Mouse (Mus musculus): ENCODE measurements at regions not wholly inside any gene's neighbourhood (a gene's known extent, or its start where the extent isn't known, plus 50 kb on each side); places are given as distances from the start of the nearest gene placed in this dataset.

- Histone ChIP-seq H3K4me2 (replicated peaks; ENCODE audit: low read depth, low read length) (no peak overlapping the region), H3K9me3 (ENCODE audit: low read length) (no peaks in the 10 kb centered on the region), H3K36me3 (ENCODE audit: insufficient read depth, low read length) (no peaks in the 10 kb centered on the region), H3K27ac (ENCODE audit: low read length) (peak overlapping the region; percentile 59), H3K4me3 (ENCODE audit: low read length) (no peak overlapping the region), H3K27me3 (ENCODE audit: insufficient read depth, low read length) (no peaks in the 10 kb centered on the region), H3K4me1 (ENCODE audit: insufficient read depth, low read length) (peaks cover 25% of the 10 kb centered on the region), H3K9ac (replicated peaks; ENCODE audit: low read length) (no peak overlapping the region)
- 73% methylated on average over 4 of the region's 4 CpGs for WGBS
- 0 out of 2 replicates have a peak, but pooled peaks have one; percentile 66 for ATAC-seq (ENCODE audit: low FRiP score, low TSS enrichment)
Observed at GRCm38 (mm10) chr5:149354448-149355115, 57.0 kb upstream of the Medag start.

DNA sequence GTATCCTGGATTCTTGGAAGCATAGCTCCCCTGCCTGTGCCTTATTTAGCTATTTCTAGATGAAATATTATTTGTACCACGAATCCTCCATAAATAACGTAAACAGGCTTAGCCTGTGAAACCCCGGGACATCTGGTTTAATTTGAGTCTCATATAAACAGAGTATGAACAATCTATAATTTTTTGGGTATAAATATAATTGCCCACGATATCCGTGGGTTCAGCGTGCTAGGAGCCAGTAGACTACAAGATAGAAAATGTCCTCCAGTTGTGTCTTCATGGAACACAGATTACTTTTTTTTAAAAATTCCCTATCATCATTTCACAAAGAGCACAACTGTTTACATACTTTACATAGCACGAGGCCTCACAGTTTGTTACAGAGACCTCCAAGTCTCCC, 56.4 kb upstream of the Medag start:
- WGBS = 79% methylated on average over 7 of the region's 7 CpGs
- Histone ChIP-seq H3K9me3 (ENCODE audit: low read length) (peaks cover 5% of the 10 kb centered on the region; the same call in 1 of the 2 replicates), H3K4me2 (replicated peaks; ENCODE audit: low read depth, low read length) (no peak overlapping the region), H3K4me3 (ENCODE audit: low read length) (no peak overlapping the region), H3K9ac (replicated peaks; ENCODE audit: low read length) (no peak overlapping the region), H3K4me1 (ENCODE audit: insufficient read depth, low read length) (peaks cover 25% of the 10 kb centered on the region), H3K27ac (ENCODE audit: low read length) (peak overlapping the region; percentile 59; the same call in 1 of the 2 replicates), H3K36me3 (ENCODE audit: insufficient read depth, low read length) (no peaks in the 10 kb centered on the region), H3K27me3 (ENCODE audit: insufficient read depth, low read length) (no peaks in the 10 kb centered on the region)
- ATAC-seq (ENCODE audit: low FRiP score, low TSS enrichment) = no peak

DNA sequence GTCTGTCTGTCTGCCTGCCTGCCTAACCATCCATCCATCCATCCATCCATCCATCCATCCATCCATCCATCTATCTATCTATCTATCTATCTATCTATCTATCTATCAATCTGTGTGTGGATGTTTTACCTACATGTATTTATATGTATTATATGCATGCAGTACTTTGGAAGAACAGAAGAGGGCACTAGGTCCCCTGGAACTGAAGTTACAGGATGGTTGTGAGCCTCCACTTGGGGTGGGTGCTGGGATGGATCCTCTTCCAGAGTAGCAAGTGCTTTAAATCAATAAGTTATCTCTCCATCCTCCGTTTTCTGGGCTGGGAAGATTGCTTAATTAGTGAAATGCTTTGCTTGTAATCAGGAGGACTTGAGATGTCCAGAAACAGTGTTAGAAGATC, 54.6 kb upstream of the Medag start:
- H3K4me3 ChIP-seq (ENCODE audit: low read length) = no peak overlapping the region
- no peaks in the 10 kb centered on the region for H3K27me3 ChIP-seq (ENCODE audit: insufficient read depth, low read length)
- H3K4me1 ChIP-seq (ENCODE audit: insufficient read depth, low read length) = peaks cover 25% of the 10 kb centered on the region
- 78% methylated on average over 1 of the region's 1 CpGs for WGBS
- no peak overlapping the region for H3K27ac ChIP-seq (ENCODE audit: low read length)
- H3K36me3 ChIP-seq (ENCODE audit: insufficient read depth, low read length) = no peaks in the 10 kb centered on the region
- no peak for ATAC-seq (ENCODE audit: low FRiP score, low TSS enrichment)
- peaks cover 5% of the 10 kb centered on the region; the same call in 1 of the 2 replicates for H3K9me3 ChIP-seq (ENCODE audit: low read length)
- H3K9ac ChIP-seq (replicated peaks; ENCODE audit: low read length) = no peak overlapping the region
- H3K4me2 ChIP-seq (replicated peaks; ENCODE audit: low read depth, low read length) = no peak overlapping the region

Data from kidney, embryonic 16.5 days (tissue).